Mouse (Mus musculus): ENCODE measurements at regions not wholly inside any gene's neighbourhood (a gene's known extent, or its start where the extent isn't known, plus 50 kb on each side); places are given as distances from the start of the nearest gene placed in this dataset.

DNA sequence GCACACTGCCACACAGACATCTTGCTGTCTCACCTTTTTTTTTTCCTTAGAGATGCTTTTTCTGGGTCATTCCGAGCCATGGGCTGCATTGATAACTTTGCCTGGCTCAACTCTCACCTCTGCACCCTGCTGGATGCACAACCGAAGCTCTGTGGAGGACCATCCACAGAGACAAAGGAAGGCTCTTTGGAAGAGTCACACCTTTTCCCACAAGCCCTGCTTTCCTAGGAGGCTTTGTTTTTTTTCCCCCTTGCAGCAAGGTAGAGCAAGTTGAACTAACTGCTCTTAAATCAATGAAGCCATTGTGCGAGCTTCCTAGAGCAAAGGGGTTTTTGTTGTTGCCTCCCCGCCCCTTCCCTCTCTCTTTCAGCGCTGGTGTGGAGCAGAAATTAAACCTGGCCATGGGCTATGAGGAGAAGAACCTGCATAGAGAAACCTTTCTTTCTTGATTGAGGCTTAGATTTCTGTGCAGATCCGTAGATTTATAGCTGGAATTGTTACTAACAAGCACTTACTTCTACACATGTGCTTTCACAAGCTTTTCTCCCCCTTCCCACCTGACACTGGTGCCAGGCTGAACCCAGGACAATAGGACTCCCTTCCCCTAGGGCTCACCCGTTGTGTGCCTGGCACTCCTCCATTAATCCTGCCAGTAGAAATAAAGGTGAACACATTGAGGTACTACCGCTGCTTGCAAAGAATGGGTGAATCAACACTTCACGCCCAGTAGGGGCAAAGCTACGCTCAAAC is 66.4 kb upstream of the Bcl2l14 start:
- TF ChIP-seq POLR2A (IDR thresholded peaks at IDR 0.05; ENCODE audit: borderline replicate concordance, extremely low read depth, insufficient read depth, insufficient read length, poor library complexity, severe bottlenecking) = no peak
- TF ChIP-seq CTCF (IDR thresholded peaks at IDR 0.05; ENCODE audit: borderline replicate concordance, extremely low read depth, insufficient read depth, insufficient read length) = no peak
